Mouse (Mus musculus) brain, adult 10 weeks (tissue): Measurements from ENCODE around the gene Aar2. TPM values are rescaled to one million over a fixed set of nuclear protein-coding genes. Genes with fewer than 3 reads are reported as not detected.

ENCODE experiments used
- polyA plus RNA-seq: library from polyadenylated mRNA; stranded (reverse); fragments of 350-450 nt; fragmentation: Illumina TruSeq; extraction: RNeasy Lipid Tissue Mini Kit (QIAGEN cat#74804); gene quantifications from one replicate; pipeline ENCODE4 v1.2.3, GENCODE M21; 2015; ENCODE audit warnings: low read depth, low replicate concordance

Gene Aar2
- 32.4 TPM for polyA plus RNA-seq

DNA sequence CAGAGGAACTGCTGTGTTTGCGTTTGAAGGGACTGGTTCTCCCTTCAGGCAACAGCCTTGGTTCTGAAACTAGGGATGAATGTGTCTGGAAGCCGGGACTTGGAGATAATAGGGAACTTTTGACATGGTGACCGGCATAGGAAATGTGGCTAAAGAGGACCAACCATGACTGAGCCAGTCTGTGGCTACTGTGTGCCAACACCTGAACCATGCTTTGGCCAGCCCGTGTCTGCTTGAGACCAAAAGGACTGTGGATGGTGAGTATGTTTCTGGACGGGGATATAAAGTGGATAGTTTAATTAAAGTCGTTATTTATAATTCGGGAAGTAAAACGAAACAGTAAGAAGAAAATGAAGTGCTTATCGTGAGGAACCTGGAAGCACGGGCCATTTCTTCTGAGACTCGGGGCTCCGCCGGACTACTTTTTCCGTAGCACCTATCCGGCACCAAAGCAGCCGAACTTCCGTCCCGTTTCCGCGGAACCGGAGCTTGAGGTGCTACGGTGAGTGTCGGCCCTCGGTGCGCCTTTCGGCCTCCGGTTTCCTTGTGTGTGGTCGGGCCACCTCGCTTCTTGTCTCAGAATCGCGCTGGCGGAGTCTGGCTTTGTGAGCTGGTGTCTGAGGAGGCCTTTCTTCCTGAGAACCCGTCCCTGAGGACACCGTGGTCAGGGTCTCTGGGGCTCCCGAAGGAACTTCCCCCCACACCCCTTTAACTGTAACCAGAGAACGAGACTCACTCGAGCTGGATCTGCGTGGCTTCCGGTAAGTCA, at the start of gene Aar2:
Aar2 (plus strand) TSS at position 462 of the 769 bp plus-strand sequence.

DNA sequence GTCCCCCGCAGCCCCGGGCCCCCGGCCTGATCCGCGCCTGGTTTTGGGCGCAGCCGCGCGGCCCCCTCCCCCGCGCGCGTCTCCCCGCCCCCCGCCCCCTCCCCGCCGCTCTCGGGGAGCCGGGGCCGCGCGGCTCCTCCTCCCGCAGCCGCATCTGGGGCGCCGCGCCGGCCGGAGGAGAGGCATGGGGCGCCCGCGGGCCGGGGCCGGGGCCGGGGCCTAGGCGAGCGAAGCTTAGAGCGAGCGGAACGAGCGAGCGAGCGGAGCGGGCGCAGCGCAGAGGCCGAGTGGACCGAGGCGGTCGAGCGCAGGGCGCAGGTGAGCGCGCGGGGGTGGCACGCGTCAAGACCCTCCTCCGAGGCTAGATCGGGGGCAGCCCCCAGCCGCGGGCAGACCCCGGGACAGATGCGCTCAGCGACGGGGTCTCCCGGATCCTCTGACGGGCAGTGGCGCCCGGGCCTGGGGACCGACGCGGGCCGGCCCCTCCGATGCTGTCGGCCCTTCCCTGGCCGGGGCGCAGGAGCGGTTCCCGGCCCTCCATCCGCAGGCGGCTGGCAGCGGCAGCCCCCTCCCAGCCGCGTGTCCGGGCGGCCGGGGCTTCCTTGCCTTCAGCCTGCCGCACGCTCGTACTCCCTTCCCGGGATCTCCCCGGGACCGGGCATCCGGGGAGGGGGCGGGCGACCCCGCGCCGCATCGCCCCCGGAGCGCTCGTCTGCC, 66.3 kb downstream of the Aar2 start, which contains the start of gene Dlgap4:
Dlgap4 (plus strand) TSS at position 165 of the 717 bp plus-strand sequence.

Other genes starting within 250 kb of the Aar2 start
- gene Cnbd2, start 235.3 kb upstream of the Aar2 start, polyA plus RNA-seq, result 8.5 TPM
- gene Scand1, start 234.9 kb upstream of the Aar2 start, polyA plus RNA-seq, result 17.7 TPM
- 230 TPM for gene Epb41l1, start 126.7 kb upstream of the Aar2 start, polyA plus RNA-seq
- gene Dlgap4, start 66.1 kb downstream of the Aar2 start, polyA plus RNA-seq, result 135 TPM
- 36.4 TPM for gene Myl9, start 227.8 kb downstream of the Aar2 start, polyA plus RNA-seq